Mouse (Mus musculus) midbrain, embryonic 15.5 days (tissue): ENCODE results near the gene Aldh8a1. TPM values are rescaled to one million over a fixed set of nuclear protein-coding genes. Genes with fewer than 3 reads are reported as not detected.

Experiments
- ATAC-seq: fragments of 200-750 bp; cut with Nextera tagmentation; replicated peaks from 2 replicates; pipeline ENCODE4 v1.8.0; 2017; ENCODE audit warnings: moderate TSS enrichment
- H3K27ac ChIP-seq: fragments of 300-500 bp; sonication (generic); 2 replicates; pipeline ENCODE4 v1.5.1; 2015; ENCODE audit warnings: mild to moderate bottlenecking, inconsistent platforms
- H3K27me3 ChIP-seq: fragments of 300-500 bp; sonication (generic); replicated peaks from 2 replicates; pipeline ENCODE4 v1.6.1; 2015; ENCODE audit warnings: inconsistent platforms
- H3K36me3 ChIP-seq: fragments of 300-500 bp; sonication (generic); replicated peaks from 2 replicates; pipeline ENCODE4 v1.6.1; 2015; ENCODE audit warnings: inconsistent platforms
- H3K4me1 ChIP-seq: fragments of 300-500 bp; sonication (generic); 2 replicates; pipeline ENCODE4 v1.6.1; 2015; ENCODE audit warnings: inconsistent platforms
- H3K4me2 ChIP-seq: fragments of 300-500 bp; sonication (generic); 2 replicates; pipeline ENCODE4 v1.6.1; 2015; ENCODE audit warnings: inconsistent platforms, mild to moderate bottlenecking, moderate library complexity
- H3K4me3 ChIP-seq: fragments of 300-500 bp; sonication (generic); 2 replicates; pipeline ENCODE4 v1.5.1; 2015; ENCODE audit warnings: mild to moderate bottlenecking, inconsistent platforms
- H3K9ac ChIP-seq: fragments of 300-500 bp; sonication (generic); 2 replicates; pipeline ENCODE4 v1.6.1; 2015; ENCODE audit warnings: mild to moderate bottlenecking, inconsistent platforms
- H3K9me3 ChIP-seq: fragments of 300-500 bp; sonication (generic); 2 replicates; pipeline ENCODE4 v1.6.1; 2016; ENCODE audit warnings: inconsistent platforms
- WGBS: fragments of 180-500 bp; shearing (Covaris S2); methylation state at CpG from one replicate; pipeline ENCODE4 v1.1.7; 2015; ENCODE audit warnings: mixed read lengths; 5-methylcytosine and 5-hydroxymethylcytosine counted together
- polyA plus RNA-seq: library from polyadenylated mRNA; unstranded; fragments of >200 nt; fragmentation: Nextera tagmentation; extraction: Ambion mirVana; gene quantifications from 2 replicates; pipeline ENCODE4 v1.2.1, GENCODE M21; 2015

Gene Aldh8a1
- polyA plus RNA-seq, 1 experiment from 2014 or later: 0.18 TPM

- H3K27ac ChIP-seq: no peak overlapping the region
- 50% methylated on average over 12 of the region's 12 CpGs for whole genome bisulfite sequencing
- H3K4me2 ChIP-seq: no peak overlapping the region
- no peaks in the 10 kb centered on the region for H3K9me3 ChIP-seq
- ATAC-seq: no peak
- H3K9ac ChIP-seq: no peak overlapping the region
- H3K36me3 ChIP-seq: peaks cover 19% of the 10 kb centered on the region
- no peak overlapping the region for H3K4me3 ChIP-seq
- H3K27me3 ChIP-seq: no peaks in the 10 kb centered on the region
- H3K4me1 ChIP-seq: no peaks in the 10 kb centered on the region
These were observed 25.3 kb upstream of the Aldh8a1 start for GRCm38 (mm10) chr10:21351766-21352165.

DNA sequence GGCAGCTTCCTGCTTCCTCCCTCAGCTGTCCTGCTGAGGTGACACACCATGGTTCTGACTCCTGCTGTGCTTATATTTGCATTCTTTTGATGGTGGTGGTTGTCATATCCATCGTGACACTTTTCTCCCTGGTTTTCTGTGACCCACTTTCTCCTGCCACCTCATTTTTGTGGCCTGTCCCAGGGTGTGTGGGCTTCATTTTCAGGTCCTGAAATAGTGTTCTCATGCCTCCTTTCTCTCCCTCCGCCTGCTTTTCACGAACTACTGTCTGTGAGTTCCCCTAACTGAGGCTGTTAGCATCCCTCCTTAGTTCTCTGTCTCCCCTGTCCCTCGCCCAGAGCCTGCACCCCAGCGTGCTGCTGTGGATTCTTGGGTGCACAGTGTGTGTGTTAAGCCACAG lies 23.2 kb upstream of the Aldh8a1 start:
- WGBS: 85% methylated on average over 5 of the region's 5 CpGs
- no peak overlapping the region for H3K27ac ChIP-seq
- H3K36me3 ChIP-seq: peaks cover 19% of the 10 kb centered on the region
- ATAC-seq: no peak
- H3K4me2 ChIP-seq: no peak overlapping the region
- H3K9ac ChIP-seq: no peak overlapping the region
- H3K9me3 ChIP-seq: no peaks in the 10 kb centered on the region
- H3K4me3 ChIP-seq: no peak overlapping the region
- H3K27me3 ChIP-seq: no peaks in the 10 kb centered on the region
- no peaks in the 10 kb centered on the region for H3K4me1 ChIP-seq

GRCm38 (mm10) chr10:21354506-21354905 lies 22.6 kb upstream of the Aldh8a1 start:
- H3K4me1 ChIP-seq: no peaks in the 10 kb centered on the region
- peaks cover 22% of the 10 kb centered on the region for H3K36me3 ChIP-seq
- WGBS: 97% methylated on average over 7 of the region's 7 CpGs
- no peaks in the 10 kb centered on the region for H3K9me3 ChIP-seq
- H3K9ac ChIP-seq: no peak overlapping the region
- no peak for ATAC-seq
- H3K4me3 ChIP-seq: no peak overlapping the region
- H3K4me2 ChIP-seq: no peak overlapping the region
- no peaks in the 10 kb centered on the region for H3K27me3 ChIP-seq
- no peak overlapping the region for H3K27ac ChIP-seq

DNA sequence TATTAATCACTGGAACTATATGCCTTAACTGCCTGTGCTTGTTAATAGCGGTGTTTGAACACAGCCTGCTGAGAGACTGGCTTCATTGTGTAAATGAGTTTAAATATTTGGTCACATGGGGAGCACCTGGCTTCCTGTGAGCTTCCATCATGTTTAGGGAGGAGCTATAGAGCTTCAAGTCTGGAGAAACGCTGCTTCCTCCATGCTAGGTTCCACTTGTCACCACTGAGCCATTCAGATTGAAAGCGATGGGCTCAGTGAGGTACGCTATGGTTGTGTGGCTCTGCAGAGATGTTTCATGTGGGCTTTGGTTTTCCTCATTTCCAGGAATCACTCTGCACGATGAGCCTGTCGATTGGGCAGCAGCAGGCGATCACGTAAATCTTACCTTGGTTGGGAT lies 19.1 kb upstream of the Aldh8a1 start:
- Histone ChIP-seq H3K4me1 (no peaks in the 10 kb centered on the region), H3K27me3 (no peaks in the 10 kb centered on the region), H3K36me3 (peaks cover 16% of the 10 kb centered on the region; the same call in 1 of the 2 replicates), H3K9ac (no peak overlapping the region), H3K4me3 (no peak overlapping the region), H3K9me3 (no peaks in the 10 kb centered on the region), H3K27ac (no peak overlapping the region), H3K4me2 (no peak overlapping the region)
- no peak for ATAC-seq
- WGBS: 94% methylated on average over 8 of the region's 8 CpGs

DNA sequence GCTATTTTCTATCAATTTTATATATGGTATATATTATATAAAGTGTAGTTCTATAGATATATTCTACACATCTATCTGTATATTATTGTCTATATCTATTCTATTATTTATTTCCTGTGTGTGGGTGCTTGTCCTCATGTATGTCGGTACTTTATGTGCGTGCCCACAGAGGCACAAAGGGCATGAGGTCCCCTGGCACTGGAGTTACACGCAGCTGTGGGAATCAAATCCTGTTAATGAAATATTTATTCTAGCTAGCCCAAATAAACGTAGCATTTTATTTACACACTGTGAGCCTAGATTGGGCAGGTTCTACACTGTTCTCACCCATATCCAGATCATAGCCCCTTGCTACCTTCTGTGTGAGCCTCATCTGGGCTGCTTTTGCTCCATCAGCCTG lies 18.0 kb upstream of the Aldh8a1 start:
- Histone ChIP-seq H3K9ac (no peak overlapping the region), H3K4me3 (no peak overlapping the region), H3K4me2 (no peak overlapping the region), H3K27me3 (no peaks in the 10 kb centered on the region), H3K27ac (no peak overlapping the region), H3K36me3 (peaks cover 15% of the 10 kb centered on the region; the same call in 1 of the 2 replicates), H3K9me3 (no peaks in the 10 kb centered on the region), H3K4me1 (no peaks in the 10 kb centered on the region)
- ATAC-seq: no peak
- 90% methylated on average over 4 of the region's 4 CpGs for WGBS

- no peak for ATAC-seq
- Histone ChIP-seq H3K4me3 (no peak overlapping the region), H3K9ac (no peak overlapping the region), H3K27me3 (no peaks in the 10 kb centered on the region), H3K27ac (no peak overlapping the region), H3K9me3 (no peaks in the 10 kb centered on the region), H3K4me2 (no peak overlapping the region), H3K4me1 (no peaks in the 10 kb centered on the region), H3K36me3 (peaks cover 21% of the 10 kb centered on the region)
- WGBS: 94% methylated on average over 7 of the region's 7 CpGs
These were observed 15.2 kb upstream of the Aldh8a1 start for GRCm38 (mm10) chr10:21361871-21362270.

GRCm38 (mm10) chr10:21363297-21363696 lies 13.8 kb upstream of the Aldh8a1 start:
- Histone ChIP-seq H3K27me3 (no peaks in the 10 kb centered on the region), H3K4me2 (no peak overlapping the region), H3K27ac (no peak overlapping the region), H3K4me1 (no peaks in the 10 kb centered on the region), H3K4me3 (no peak overlapping the region), H3K36me3 (peaks cover 22% of the 10 kb centered on the region), H3K9me3 (no peaks in the 10 kb centered on the region), H3K9ac (no peak overlapping the region)
- 88% methylated on average over 4 of the region's 4 CpGs for WGBS
- no peak for ATAC-seq

- 93% methylated on average over 7 of the region's 7 CpGs for WGBS
- H3K27me3 ChIP-seq: no peaks in the 10 kb centered on the region
- H3K36me3 ChIP-seq: peaks cover 26% of the 10 kb centered on the region
- H3K9me3 ChIP-seq: no peaks in the 10 kb centered on the region
- no peak for ATAC-seq
- H3K9ac ChIP-seq: no peak overlapping the region
- H3K4me3 ChIP-seq: no peak overlapping the region
- H3K4me1 ChIP-seq: no peaks in the 10 kb centered on the region
- no peak overlapping the region for H3K27ac ChIP-seq
- no peak overlapping the region for H3K4me2 ChIP-seq
These were observed 12.1 kb upstream of the Aldh8a1 start for GRCm38 (mm10) chr10:21364946-21365345.

DNA sequence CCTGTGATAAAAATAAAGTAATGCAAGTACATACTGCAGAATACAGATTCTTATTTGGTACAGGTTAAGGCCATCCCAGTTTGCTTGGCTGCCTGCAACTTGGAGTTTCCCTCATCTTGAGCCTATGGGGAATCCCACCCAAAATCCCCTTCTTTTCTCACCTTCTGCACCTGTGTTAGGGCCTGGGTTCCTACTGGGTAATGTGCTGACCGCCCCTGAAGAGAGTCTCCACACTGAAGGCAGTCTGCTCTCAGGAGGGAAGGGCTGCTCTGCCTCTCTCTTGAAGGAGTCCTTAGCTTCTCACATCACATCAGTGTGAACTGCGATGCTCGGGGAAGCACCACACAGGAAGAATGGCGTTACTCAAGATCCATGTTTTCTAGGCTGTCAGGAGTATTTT lies 11.2 kb upstream of the Aldh8a1 start:
- no peak for ATAC-seq
- Histone ChIP-seq H3K4me1 (no peaks in the 10 kb centered on the region), H3K36me3 (peaks cover 28% of the 10 kb centered on the region), H3K9ac (no peak overlapping the region), H3K4me2 (no peak overlapping the region), H3K27me3 (no peaks in the 10 kb centered on the region), H3K27ac (no peak overlapping the region), H3K9me3 (no peaks in the 10 kb centered on the region), H3K4me3 (no peak overlapping the region)
- 95% methylated on average over 4 of the region's 4 CpGs for WGBS

- Histone ChIP-seq H3K4me1 (no peaks in the 10 kb centered on the region), H3K27me3 (no peaks in the 10 kb centered on the region), H3K9ac (no peak overlapping the region), H3K27ac (no peak overlapping the region), H3K9me3 (no peaks in the 10 kb centered on the region), H3K4me2 (no peak overlapping the region), H3K4me3 (no peak overlapping the region), H3K36me3 (peaks cover 28% of the 10 kb centered on the region)
- 82% methylated on average over 3 of the region's 3 CpGs for WGBS
- ATAC-seq: no peak
These were observed 10.6 kb upstream of the Aldh8a1 start for GRCm38 (mm10) chr10:21366471-21366870.

- H3K27ac ChIP-seq: no peak overlapping the region
- H3K36me3 ChIP-seq: peaks cover 28% of the 10 kb centered on the region
- WGBS: 95% methylated on average over 9 of the region's 9 CpGs
- no peaks in the 10 kb centered on the region for H3K9me3 ChIP-seq
- H3K9ac ChIP-seq: no peak overlapping the region
- no peaks in the 10 kb centered on the region for H3K27me3 ChIP-seq
- H3K4me3 ChIP-seq: no peak overlapping the region
- ATAC-seq: no peak
- H3K4me1 ChIP-seq: no peaks in the 10 kb centered on the region
- no peak overlapping the region for H3K4me2 ChIP-seq
These were observed 9.6 kb upstream of the Aldh8a1 start for GRCm38 (mm10) chr10:21367481-21367880.

GRCm38 (mm10) chr10:21369586-21369985 lies 7.5 kb upstream of the Aldh8a1 start:
- Histone ChIP-seq H3K4me3 (no peak overlapping the region), H3K27me3 (no peaks in the 10 kb centered on the region), H3K4me2 (no peak overlapping the region), H3K36me3 (peaks cover 22% of the 10 kb centered on the region), H3K4me1 (no peaks in the 10 kb centered on the region), H3K9me3 (no peaks in the 10 kb centered on the region), H3K9ac (no peak overlapping the region), H3K27ac (no peak overlapping the region)
- WGBS: 47% methylated on average over 2 of the region's 2 CpGs
- ATAC-seq: no peak

DNA sequence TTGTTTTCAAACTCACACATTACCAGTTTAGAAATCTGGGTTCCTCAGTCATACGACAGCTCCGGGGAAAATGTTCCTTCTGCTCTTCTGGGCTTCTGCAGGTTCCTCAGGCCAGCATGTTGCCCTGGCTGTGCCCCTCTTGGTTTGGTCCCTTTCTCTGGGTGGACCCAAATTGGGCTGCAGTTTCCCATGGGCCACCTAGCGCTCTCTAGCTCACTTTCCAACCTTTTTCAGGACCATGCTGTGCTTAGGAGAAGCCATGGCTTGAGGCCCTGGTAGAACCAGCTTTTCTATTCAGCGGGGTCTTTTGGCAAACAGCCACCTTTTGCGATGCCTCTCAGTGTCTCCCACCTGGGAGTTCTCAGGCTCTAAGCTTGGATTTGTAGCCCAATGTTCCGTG lies 4.8 kb upstream of the Aldh8a1 start:
- Histone ChIP-seq H3K4me1 (no peaks in the 10 kb centered on the region), H3K9ac (no peak overlapping the region), H3K27ac (no peak overlapping the region), H3K4me3 (no peak overlapping the region), H3K9me3 (no peaks in the 10 kb centered on the region), H3K36me3 (peaks cover 13% of the 10 kb centered on the region; the same call in 1 of the 2 replicates), H3K27me3 (no peaks in the 10 kb centered on the region), H3K4me2 (no peak overlapping the region)
- WGBS: 91% methylated on average over 6 of the region's 6 CpGs
- ATAC-seq: no peak
